Mouse (Mus musculus) intestine, embryonic 14.5 days (tissue): ENCODE results near the gene Exosc8. TPM values are rescaled to one million over a fixed set of nuclear protein-coding genes. Genes with fewer than 3 reads are reported as not detected.
"Not testable (repeated sequence)": the region's sequence is repeated elsewhere in the genome, so short reads cannot be mapped to it uniquely, and the experiment has no call there.

Experiments
- ATAC-seq: fragments of 200-750 bp; cut with Nextera tagmentation; replicated peaks from 2 replicates; pipeline ENCODE4 v1.8.0; 2017; ENCODE audit warnings: low read depth, moderate number of reproducible peaks, moderate TSS enrichment, moderate library complexity; ENCODE audit not compliant: low FRiP score, low TSS enrichment
- DNase-seq: peaks from one replicate; pipeline ENCODE4 v3.0.0-alpha.2; 2018; ENCODE audit warnings: low spot score
- H3K27ac ChIP-seq: fragments of 300-500 bp; sonication (generic); 2 replicates; pipeline ENCODE4 v1.5.1; 2014; ENCODE audit warnings: low read depth, mild to moderate bottlenecking, control low read depth
- H3K27me3 ChIP-seq: fragments of 300-500 bp; sonication (generic); replicated peaks from 2 replicates; pipeline ENCODE4 v1.6.1; 2014; ENCODE audit warnings: low read length, control low read depth; ENCODE audit not compliant: control insufficient read depth, insufficient read depth
- H3K36me3 ChIP-seq: fragments of 300-500 bp; sonication (generic); 2 replicates; pipeline ENCODE4 v1.6.1; 2014; ENCODE audit warnings: low read length, control low read depth; ENCODE audit not compliant: control insufficient read depth, insufficient read depth
- H3K4me1 ChIP-seq: fragments of 300-500 bp; sonication (generic); replicated peaks from 2 replicates; pipeline ENCODE4 v1.6.1; 2014; ENCODE audit warnings: low read length, control low read depth, mixed read lengths; ENCODE audit not compliant: control insufficient read depth, insufficient read depth
- H3K4me2 ChIP-seq: fragments of 300-500 bp; sonication (generic); 2 replicates; pipeline ENCODE4 v1.6.1; 2014; ENCODE audit warnings: low read length
- H3K4me3 ChIP-seq: fragments of 300-500 bp; sonication (generic); 2 replicates; pipeline ENCODE4 v1.5.1; 2014; ENCODE audit warnings: low read depth, low read length, control low read depth, mixed read lengths
- H3K9ac ChIP-seq: fragments of 300-500 bp; sonication (generic); 2 replicates; pipeline ENCODE4 v1.6.1; 2014; ENCODE audit warnings: mild to moderate bottlenecking, low read length
- H3K9me3 ChIP-seq: fragments of 300-500 bp; sonication (generic); 2 replicates; pipeline ENCODE4 v1.6.1; 2016; ENCODE audit warnings: low read length, control low read depth; ENCODE audit not compliant: control insufficient read depth
- WGBS: fragments of 180-500 bp; shearing (Covaris S2); extraction: QIAGEN DNeasy Blood & Tissue Kit; methylation state at CpG from one replicate; pipeline ENCODE4 v1.1.7; 2014; 5-methylcytosine and 5-hydroxymethylcytosine counted together
- polyA plus RNA-seq: library from polyadenylated mRNA; unstranded; fragments of >200 nt; fragmentation: Nextera tagmentation; extraction: Ambion mirVana; gene quantifications from 2 replicates; pipeline ENCODE4 v1.2.1, GENCODE M21; 2014

Exosc8 gene
- polyA plus RNA-seq, 1 experiment from 2014 or later: 134 TPM

DNA sequence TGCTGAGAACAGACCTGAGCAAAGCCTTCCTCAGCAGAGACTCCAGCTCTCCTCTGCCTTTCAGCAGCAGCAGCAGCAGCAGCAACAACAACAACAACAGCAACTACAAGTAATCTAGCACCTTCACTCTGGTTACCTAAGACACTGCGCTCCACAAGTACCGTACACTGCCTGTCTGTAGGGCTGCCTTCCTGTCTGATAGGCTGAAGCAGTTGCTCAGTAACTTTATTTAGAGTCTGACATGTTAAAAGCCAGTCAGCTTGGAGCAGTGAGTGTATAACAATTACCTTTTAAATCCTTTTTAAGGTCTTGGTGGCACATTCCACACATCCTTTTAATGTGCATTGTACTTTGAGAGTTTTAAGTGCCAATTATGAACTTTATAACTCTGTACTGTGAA is 7.6 kb downstream of the Exosc8 start:
- no peaks in the 10 kb centered on the region for H3K9me3 ChIP-seq
- no peaks in the 10 kb centered on the region for H3K27me3 ChIP-seq
- no peak overlapping the region for H3K9ac ChIP-seq
- H3K36me3 ChIP-seq: peaks cover 86% of the 10 kb centered on the region
- no peak overlapping the region for H3K4me3 ChIP-seq
- H3K4me1 ChIP-seq: no peaks in the 10 kb centered on the region
- ATAC-seq (no peak), DNase-seq (no peak)
- WGBS: 86% methylated on average over 2 of the region's 2 CpGs
- H3K27ac ChIP-seq: no peak overlapping the region
- no peak overlapping the region for H3K4me2 ChIP-seq

DNA sequence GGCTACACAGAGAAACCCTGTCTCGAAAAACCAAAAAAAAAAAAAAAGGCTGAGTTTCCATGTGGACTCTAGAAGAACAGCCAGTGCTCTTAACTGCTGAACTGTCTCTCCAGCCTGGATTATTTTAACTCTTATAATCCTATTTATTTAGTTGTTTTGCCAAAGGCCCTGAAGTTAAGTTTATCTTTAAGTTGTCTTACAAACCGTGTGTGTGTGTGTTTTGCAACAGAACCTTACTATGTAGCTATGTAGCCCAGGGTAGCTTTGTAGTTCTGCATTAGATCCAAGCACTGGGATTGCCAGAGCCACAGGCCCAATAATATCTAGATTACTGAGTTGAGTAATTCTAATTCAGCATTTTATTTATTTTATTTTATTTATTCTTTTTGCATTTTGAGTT is 9.8 kb downstream of the Exosc8 start:
- ATAC-seq (no peak), DNase-seq (no peak)
- H3K4me2 ChIP-seq: no peak overlapping the region
- no peak overlapping the region for H3K4me3 ChIP-seq
- H3K27me3 ChIP-seq: no peaks in the 10 kb centered on the region
- H3K36me3 ChIP-seq: peaks cover 89% of the 10 kb centered on the region
- no peaks in the 10 kb centered on the region for H3K9me3 ChIP-seq
- 75% methylated on average over 2 of the region's 2 CpGs for WGBS
- no peak overlapping the region for H3K9ac ChIP-seq
- H3K4me1 ChIP-seq: no peaks in the 10 kb centered on the region
- no peak overlapping the region for H3K27ac ChIP-seq

DNA sequence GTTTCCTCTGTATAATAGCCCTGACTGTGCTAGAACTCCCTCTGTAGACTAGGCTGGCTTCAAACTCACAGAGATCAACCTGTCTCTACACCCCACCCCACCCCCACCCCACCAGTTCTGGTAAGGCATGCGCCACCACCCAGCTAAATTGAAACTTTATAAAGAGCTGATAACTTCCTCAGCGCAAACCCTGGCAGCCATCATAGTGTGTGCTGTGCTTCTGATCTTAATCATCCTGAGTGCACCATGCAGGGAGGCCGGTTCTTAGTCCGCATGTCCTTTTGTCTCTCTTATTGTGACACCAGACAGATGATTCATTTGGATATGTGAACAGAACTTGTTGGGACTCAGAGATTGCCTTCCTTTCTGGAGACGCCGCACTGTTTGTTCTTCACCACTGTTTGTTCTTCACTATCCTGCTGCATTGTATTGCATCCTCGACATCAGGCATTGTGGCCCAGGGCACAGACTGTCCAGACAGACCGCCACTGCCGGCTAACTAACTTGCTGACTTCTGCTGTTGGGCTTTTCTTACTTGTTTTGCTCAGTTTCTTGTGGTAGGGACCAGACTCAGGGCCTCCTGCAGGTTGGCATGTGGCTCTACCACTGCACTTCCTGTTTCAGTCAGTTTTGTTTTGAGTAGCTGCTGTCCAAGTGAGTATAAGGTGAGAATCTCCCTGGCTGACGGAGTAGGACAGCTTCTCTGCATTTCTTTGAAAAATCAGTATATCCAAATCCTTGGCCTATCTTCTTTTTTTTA is 11.3 kb downstream of the Exosc8 start:
- Histone ChIP-seq H3K4me3 (no peak overlapping the region), H3K27me3 (no peaks in the 10 kb centered on the region), H3K36me3 (peaks cover 82% of the 10 kb centered on the region), H3K4me2 (no peak overlapping the region), H3K4me1 (no peaks in the 10 kb centered on the region), H3K9me3 (no peaks in the 10 kb centered on the region), H3K9ac (no peak overlapping the region), H3K27ac (no peak overlapping the region)
- WGBS: 88% methylated on average over 10 of the region's 10 CpGs
- DNase-seq: no peak
- no peak for ATAC-seq

DNA sequence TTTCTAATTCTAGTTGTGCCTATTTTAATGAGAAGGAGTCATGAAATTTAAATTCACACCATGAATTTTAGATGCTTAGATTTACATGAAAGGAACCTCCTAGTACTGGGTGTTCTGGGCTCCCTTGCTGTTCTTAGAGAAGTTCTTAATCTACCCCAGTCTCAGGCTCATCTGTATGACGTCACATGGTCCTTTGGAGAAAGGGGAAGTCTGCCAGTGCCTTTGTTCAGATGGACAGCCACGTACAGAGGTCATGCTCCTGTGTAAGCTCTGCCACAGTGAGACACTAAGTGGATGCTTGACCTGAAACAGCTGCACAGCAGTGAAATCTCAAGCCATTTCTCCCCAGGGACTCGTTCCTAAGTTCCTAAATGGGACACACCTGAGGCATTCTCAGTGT is 16.2 kb downstream of the Exosc8 start:
- H3K36me3 ChIP-seq: peaks cover 89% of the 10 kb centered on the region
- no peak overlapping the region for H3K27ac ChIP-seq
- no peaks in the 10 kb centered on the region for H3K9me3 ChIP-seq
- WGBS: 71% methylated on average over 3 of the region's 3 CpGs
- H3K27me3 ChIP-seq: no peaks in the 10 kb centered on the region
- no peak overlapping the region for H3K4me2 ChIP-seq
- no peak overlapping the region for H3K9ac ChIP-seq
- ATAC-seq (no peak), DNase-seq (no peak)
- no peak overlapping the region for H3K4me3 ChIP-seq
- no peaks in the 10 kb centered on the region for H3K4me1 ChIP-seq

DNA sequence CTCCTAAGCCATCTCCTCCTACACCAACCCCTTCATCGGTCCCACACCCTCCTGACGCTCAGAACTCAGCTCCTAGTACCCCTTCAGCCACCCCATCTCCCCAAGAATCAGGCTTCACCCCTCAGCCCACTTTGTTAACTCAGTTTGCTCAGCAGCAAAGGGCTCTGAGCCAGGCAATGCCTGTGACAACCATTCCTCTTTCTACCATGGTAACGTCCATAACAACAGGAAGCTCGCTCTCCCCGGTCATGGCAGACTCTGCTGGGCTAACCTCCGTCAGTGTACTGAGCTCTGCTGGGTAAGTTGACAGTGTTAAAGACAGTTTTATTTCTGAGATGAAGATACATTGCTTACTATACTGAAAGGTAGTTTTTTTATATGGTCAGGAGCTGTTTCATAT is 17.8 kb downstream of the Exosc8 start:
- H3K9me3 ChIP-seq: no peaks in the 10 kb centered on the region
- no peak for ATAC-seq
- no peak for DNase-seq
- H3K9ac ChIP-seq: no peak overlapping the region
- H3K4me2 ChIP-seq: no peak overlapping the region
- H3K4me1 ChIP-seq: no peaks in the 10 kb centered on the region
- no peaks in the 10 kb centered on the region for H3K27me3 ChIP-seq
- H3K27ac ChIP-seq: no peak overlapping the region
- H3K36me3 ChIP-seq: peaks cover 85% of the 10 kb centered on the region
- 87% methylated on average over 6 of the region's 6 CpGs for WGBS
- H3K4me3 ChIP-seq: no peak overlapping the region

DNA sequence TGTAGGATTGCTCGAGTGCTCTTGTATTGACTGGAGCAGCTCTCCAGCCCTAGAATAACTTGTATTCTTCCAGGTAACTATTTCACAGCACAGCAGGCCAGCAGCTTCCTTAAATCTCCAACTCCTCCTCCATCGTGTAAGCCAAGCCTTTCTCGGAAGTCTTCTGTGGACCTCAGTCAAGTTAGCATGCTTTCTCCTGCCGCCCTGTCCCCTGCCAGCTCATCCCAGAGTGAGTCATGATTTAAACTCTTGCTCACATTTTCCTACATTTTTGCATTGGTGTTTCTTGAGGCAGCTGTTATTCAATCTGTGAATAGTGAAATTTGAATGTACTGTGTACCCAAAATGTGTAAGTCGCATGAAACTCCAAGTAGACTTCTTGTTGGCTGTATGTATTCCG is 19.7 kb downstream of the Exosc8 start:
- no peak overlapping the region for H3K4me3 ChIP-seq
- WGBS: 92% methylated on average over 6 of the region's 6 CpGs
- H3K27ac ChIP-seq: no peak overlapping the region
- no peak for DNase-seq
- H3K27me3 ChIP-seq: no peaks in the 10 kb centered on the region
- no peak for ATAC-seq
- no peaks in the 10 kb centered on the region for H3K9me3 ChIP-seq
- H3K4me2 ChIP-seq: no peak overlapping the region
- peaks cover 86% of the 10 kb centered on the region for H3K36me3 ChIP-seq
- no peak overlapping the region for H3K9ac ChIP-seq
- no peaks in the 10 kb centered on the region for H3K4me1 ChIP-seq

DNA sequence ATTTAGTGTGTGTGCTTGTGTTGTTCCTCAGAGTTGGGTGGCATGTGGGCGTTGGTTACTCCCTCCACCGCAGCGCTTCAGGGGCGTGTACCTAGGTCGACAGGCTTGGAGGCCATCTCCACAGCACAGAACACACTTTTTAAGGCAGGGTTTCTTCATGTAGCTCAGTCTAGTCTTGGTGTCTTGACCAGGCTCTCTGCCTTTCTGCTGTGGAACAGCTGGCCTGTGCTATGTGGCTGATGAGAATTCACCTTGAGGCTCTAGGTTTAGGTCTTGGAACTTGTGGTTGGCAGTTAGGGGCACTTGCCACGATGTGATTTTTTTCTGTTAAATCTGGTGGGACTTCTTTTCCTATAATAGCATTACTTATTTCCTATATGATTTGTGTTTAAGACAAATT is 20.9 kb downstream of the Exosc8 start, which contains the start of gene Gm21958:
Gene Gm21958, minus strand, starts transcription at position 101 of the 400 bp plus-strand sequence.
- ATAC-seq: no peak
- DNase-seq: no peak
- H3K9ac ChIP-seq: no peak within 1 kb of the TSS
- H3K4me3 ChIP-seq: no peak within 1 kb of the TSS
- H3K4me2 ChIP-seq: no peak within 1 kb of the TSS
- H3K27ac ChIP-seq: no peak within 1 kb of the TSS
- H3K9me3 ChIP-seq: no peaks in the 10 kb centered on the region
- peaks cover 94% of the 10 kb centered on the region for H3K36me3 ChIP-seq
- no peaks in the 10 kb centered on the region for H3K4me1 ChIP-seq
- 95% methylated on average over 6 of the region's 6 CpGs for WGBS
- H3K27me3 ChIP-seq: no peaks in the 10 kb centered on the region

DNA sequence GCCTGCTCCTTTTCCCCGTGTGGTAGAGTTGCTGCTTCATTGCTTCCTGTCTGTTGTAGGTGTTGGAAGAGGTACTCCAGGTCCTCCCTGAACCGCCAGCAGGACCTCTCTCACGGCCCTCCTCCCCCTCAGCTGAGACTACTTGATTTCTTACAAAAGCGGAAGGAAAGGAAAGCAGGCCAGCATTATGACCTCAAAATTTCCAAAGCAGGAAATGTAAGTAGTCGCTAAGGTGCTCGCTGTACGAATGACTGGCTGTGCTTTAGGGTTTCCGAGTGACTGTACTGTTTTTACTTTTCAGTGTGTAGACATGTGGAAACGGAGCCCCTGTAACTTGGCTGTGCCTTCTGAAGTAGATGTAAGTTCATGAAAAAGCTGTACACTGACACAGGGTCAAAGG is 26.2 kb downstream of the Exosc8 start:
- H3K27me3 ChIP-seq: no peaks in the 10 kb centered on the region
- H3K36me3 ChIP-seq: peaks cover 93% of the 10 kb centered on the region
- no peak for DNase-seq
- no peak overlapping the region for H3K27ac ChIP-seq
- H3K4me1 ChIP-seq: no peaks in the 10 kb centered on the region
- H3K4me3 ChIP-seq: no peak overlapping the region
- no peak overlapping the region for H3K4me2 ChIP-seq
- no peaks in the 10 kb centered on the region for H3K9me3 ChIP-seq
- H3K9ac ChIP-seq: no peak overlapping the region
- no peak for ATAC-seq
- 86% methylated on average over 9 of the region's 9 CpGs for WGBS

DNA sequence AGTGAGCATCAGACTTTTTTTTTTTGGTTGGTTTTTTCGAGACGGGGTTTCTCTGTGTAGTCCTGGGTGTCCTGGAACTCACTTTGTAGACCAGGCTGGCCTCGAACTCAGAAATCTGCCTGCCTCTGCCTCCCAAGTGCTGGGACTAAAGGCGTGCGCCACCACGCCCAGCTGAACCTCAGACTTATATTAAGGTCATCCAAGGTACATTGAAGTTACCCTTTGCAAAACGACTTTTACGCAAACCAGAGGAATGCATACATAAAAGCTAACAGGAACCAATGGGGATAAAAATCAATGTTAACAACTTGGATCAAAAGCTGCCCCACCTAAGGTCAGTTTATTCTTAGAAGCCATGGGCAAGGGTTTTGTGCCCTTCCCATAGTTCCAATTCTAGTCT is 31.1 kb downstream of the Exosc8 start:
- not testable (repeated sequence) for H3K27ac ChIP-seq, H3K4me3 ChIP-seq, H3K9me3 ChIP-seq, ATAC-seq, H3K4me1 ChIP-seq, H3K9ac ChIP-seq, H3K4me2 ChIP-seq, DNase-seq, H3K27me3 ChIP-seq
- 95% methylated on average over 8 of the region's 8 CpGs for WGBS
- peaks cover 91% of the 10 kb centered on the region for H3K36me3 ChIP-seq
